Mouse (Mus musculus): ENCODE results near the gene Anp32e.
A peak's percentile ranks its signal among the peaks of the same experiment; 100 is the strongest.
"Not testable (repeated sequence)": the region's sequence is repeated elsewhere in the genome, so short reads cannot be mapped to it uniquely, and the experiment has no call there.

Gene Anp32e

GRCm38 (mm10) chr3:95928658-95929503 lies at the start of gene Anp32e:
TSS of gene Anp32e (plus strand) at chr3:95929246.
- peak; percentile 99 for DNase-seq (ENCODE audit: low read depth, low spot score)

DNA sequence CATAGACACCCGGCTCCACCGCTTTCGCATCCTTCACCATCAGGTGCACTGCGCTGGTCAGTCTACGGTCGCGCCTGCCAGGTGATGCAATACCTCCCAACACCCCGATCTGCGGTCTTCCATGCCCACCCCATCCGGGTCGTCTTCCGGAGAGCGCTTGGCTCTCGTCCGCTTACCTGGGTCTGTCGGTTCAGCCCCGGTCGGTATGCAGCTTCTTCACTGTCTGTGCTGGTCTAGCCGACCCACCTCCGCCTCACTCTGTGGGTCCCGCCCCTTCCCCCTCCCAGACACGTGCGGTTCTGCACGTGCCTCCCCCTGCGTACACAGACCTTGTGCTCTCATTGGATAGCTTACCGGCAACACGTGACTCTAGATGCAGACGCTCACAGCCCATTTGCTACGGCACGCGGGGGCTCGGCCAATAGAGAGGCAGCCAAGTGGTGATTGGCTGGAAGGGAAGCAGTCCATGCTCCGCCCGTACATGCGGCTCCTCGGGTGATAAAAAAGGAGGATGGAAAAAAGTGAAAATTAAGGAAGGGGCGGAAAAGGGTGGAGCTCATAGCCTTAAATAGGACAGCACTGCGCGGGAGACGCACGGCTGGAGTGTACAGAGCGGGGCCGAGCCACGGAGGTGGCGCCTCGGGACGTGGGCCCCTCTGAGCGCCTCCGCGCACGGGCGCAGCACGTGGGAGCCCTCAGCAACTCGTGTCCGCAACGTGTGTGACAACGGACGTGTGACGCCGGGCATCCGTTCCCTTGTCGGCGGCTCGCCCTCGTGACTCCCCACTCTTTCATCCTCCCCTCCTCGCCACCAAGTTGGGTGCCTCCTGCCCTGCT lies 46.8 kb upstream of the Anp32e start, which contains the start of gene Ciart:
Gene Ciart, minus strand, starts transcription at position 273 of the 837 bp plus-strand sequence.
- peak; percentile 99 for DNase-seq (ENCODE audit: low read depth, low spot score)

GRCm38 (mm10) chr3:95882816-95883425 lies 46.1 kb upstream of the Anp32e start:
- DNase-seq (ENCODE audit: low read depth, low spot score), result peak; percentile 56

- no peak for DNase-seq (ENCODE audit: low read depth, low spot score)
Measured at GRCm38 (mm10) chr3:95884400-95884799, 44.6 kb upstream of the Anp32e start.

- DNase-seq (ENCODE audit: low read depth, low spot score), result no peak
Measured at GRCm38 (mm10) chr3:95887596-95887995, 41.5 kb upstream of the Anp32e start.

- DNase-seq (ENCODE audit: low read depth, low spot score), result no peak
Measured at GRCm38 (mm10) chr3:95889664-95890063, 39.4 kb upstream of the Anp32e start.

GRCm38 (mm10) chr3:95891211-95892065 lies 37.6 kb upstream of the Anp32e start, which contains the start of gene BC028528:
TSS of gene BC028528 (minus strand) at chr3:95892005.
- DNase-seq (ENCODE audit: low read depth, low spot score), result peak; percentile 61

DNA sequence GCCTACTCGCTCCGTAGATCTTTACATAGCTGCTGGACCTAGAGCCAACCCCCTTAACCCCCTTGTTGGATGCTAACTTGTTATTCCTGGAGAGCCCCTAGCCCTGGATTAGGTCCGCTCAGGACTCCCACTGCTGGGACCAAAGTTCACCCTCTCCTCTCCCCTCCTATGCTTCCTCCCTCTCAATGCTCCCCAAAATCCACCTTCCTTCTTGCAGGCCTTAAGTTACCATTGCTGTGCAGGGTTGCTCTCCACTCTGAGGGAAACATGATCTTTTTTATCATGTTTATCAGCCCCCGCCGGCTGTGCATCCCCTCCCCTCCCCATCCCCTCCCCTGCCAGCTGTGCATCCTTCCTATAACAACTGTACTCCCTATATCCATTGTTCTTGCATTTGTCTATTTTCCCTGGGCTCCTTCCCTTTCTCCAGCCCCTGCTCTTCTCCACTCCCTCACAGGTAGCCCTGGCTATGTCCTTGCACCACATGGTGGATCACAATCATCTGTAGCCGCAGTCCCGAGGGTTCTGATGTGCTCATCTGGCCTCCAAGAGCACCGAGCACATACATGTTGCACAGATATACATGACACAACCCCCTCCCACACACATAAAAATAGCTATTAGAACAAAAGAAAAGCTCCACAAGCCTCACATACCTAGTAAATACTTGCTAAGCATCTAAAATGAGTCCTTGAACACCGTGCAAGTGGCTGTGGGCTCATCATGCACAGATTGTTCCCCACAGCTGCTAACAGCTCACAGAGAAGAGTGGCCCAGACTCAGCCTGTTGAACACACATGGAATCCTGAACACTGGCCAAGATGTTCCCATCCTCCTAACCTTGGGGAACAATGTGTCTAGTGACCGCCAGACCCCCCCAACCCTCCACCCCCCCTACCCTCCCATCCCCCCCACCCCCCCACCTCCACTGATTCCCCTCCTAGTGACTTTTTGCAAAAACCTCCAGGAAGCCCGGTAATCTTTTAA lies 36.7 kb upstream of the Anp32e start:
- DNase-seq (ENCODE audit: low read depth, low spot score), result no peak

- DNase-seq (ENCODE audit: low read depth, low spot score), result no peak
Measured at GRCm38 (mm10) chr3:95893126-95893525, 35.9 kb upstream of the Anp32e start.

GRCm38 (mm10) chr3:95893606-95894316 lies 35.3 kb upstream of the Anp32e start, which contains the start of gene Aph1a:
TSS of gene Aph1a (plus strand) at chr3:95893969.
- peak; percentile 98 for DNase-seq (ENCODE audit: low read depth, low spot score)

DNA sequence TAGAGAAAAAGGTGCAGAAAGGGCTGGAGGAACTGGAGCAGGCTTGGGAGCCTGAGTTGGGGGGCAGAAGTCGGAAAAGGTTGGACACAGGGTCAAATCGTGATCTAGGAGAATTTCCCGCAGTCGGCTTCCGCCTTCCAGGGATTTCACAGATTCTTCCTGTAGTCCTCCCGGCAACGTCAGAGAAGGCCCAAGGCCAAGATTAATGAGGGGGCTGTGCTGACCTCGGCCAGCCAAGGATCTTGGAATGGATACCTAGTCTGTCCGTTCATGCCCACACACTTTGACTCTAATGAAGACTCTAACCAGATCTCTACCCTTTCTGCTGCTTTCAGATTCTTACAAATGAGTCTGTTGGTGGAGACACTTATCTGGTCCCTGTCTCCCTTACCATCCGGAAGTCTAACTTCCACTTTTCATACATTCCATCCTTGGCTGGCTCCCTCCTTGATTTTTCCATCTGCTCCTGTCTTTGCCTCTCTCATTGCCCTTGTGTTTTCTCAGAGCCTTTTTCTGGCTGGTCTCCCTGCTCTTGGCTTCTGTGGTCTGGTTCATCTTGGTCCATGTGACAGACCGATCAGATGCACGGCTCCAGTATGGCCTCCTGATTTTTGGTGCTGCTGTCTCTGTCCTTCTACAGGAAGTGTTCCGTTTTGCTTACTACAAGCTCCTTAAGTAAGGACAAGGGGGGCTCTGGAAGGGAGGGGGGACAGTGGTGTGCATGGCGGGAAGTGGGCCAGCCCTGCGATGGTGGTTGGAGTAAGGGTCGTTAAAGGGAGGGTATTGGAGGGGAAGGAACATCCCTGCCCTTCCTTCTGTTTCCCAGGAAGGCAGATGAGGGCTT lies 34.5 kb upstream of the Anp32e start:
- DNase-seq (ENCODE audit: low read depth, low spot score), result peak; percentile 23

DNA sequence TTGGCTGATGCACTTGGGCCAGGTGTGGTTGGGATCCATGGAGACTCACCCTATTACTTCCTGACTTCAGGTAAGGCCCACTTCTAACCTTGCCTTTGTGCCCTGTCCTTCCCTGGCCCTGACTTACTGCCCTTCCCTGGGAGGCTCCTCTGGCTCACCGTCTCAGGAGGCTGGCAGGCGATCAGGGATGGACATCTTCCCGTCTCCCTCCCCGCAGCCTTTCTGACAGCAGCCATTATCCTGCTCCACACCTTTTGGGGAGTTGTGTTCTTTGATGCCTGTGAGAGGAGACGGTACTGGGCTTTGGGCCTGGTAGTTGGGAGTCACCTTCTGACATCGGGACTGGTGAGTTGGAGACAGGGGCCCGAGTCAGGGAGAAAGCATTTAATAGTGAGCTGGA lies 33.5 kb upstream of the Anp32e start:
- DNase-seq (ENCODE audit: low read depth, low spot score), result not testable (repeated sequence)

- DNase-seq (ENCODE audit: low read depth, low spot score), result no peak
Measured at GRCm38 (mm10) chr3:95899800-95900524, 29.1 kb upstream of the Anp32e start.

DNA sequence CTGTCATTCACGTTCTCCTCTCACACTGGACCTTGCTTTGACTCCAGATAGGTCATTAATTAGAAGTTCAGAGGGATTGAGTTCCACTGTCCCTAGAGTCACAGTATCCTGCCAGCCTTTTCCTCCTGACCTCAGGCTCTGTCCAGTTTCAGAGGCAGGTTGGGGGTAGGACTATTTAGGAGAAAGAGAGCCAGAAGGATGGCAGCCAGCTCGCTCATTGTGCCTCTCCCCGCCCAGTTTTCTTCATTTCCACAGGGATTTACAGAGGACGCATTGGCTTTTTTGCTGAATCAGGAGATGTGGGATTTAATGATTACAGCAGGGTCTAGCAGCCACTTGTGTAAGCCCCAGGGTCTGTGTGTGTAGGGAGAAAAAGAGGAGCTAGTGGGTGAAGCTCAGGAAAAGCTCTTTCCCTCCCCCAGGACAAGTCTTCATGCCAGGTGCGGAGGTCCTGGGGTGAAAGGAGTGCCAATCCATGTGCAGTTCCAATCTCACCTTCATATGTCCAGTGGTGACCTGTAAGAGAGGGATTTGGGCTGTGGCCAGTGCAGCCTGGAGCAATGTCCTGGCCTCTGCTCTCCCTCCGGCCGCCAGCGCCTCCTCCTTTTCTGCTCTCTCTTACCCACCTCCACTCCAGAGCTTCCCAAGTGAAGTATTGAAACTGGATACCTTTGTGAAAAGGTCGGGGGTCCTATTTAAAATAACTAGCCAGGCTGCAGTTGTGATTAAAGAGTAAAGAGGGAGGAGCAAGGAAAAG lies 27.3 kb upstream of the Anp32e start:
- DNase-seq (ENCODE audit: low read depth, low spot score), result no peak

- no peak for DNase-seq (ENCODE audit: low read depth, low spot score)
Measured at GRCm38 (mm10) chr3:95902373-95902625, 26.7 kb upstream of the Anp32e start.

GRCm38 (mm10) chr3:95902643-95903042 lies 26.4 kb upstream of the Anp32e start:
- no peak for DNase-seq (ENCODE audit: low read depth, low spot score)
